Mouse (Mus musculus) CH12.LX (cell line): ENCODE measurements around the gene Serpinf2. TPM values are rescaled to one million over a fixed set of nuclear protein-coding genes. Genes with fewer than 3 reads are reported as not detected.

Source experiments
- DNase-seq: peaks from one replicate; pipeline ENCODE4 v3.0.0-alpha.2; 2013; ENCODE audit errors: extremely low read depth
- H3K27ac ChIP-seq: 2 replicates; pipeline ENCODE4 v1.5.1; 2012; ENCODE audit warnings: low read depth, mild to moderate bottlenecking, control low read depth, moderate library complexity; ENCODE audit not compliant: insufficient read depth
- H3K27me3 ChIP-seq: replicated peaks from 2 replicates; pipeline ENCODE3; 2012; ENCODE audit warnings: inconsistent platforms
- H3K36me3 ChIP-seq, 2 experiments: replicated peaks in 1 of 2; 2 replicates each; pipeline versions ENCODE3 to v1.6.1; 2012; ENCODE audit warnings: inconsistent platforms in 1 of 2, low read length in 1 of 2, mild to moderate bottlenecking in 1 of 2, mixed read lengths in 1 of 2, moderate library complexity in 1 of 2; ENCODE audit not compliant: control insufficient read depth in 1 of 2, insufficient read depth in 1 of 2
- H3K4me1 ChIP-seq, 2 experiments: 2 replicates each; pipeline ENCODE4 v1.6.1; 2012; ENCODE audit warnings: inconsistent platforms in 1 of 2, moderate library complexity in 1 of 2; ENCODE audit not compliant: insufficient read depth in 2 of 2, control insufficient read depth in 1 of 2
- H3K4me2 ChIP-seq: 2 replicates; pipeline ENCODE4 v1.6.1; 2012; ENCODE audit warnings: low read depth, mild to moderate bottlenecking, control low read depth; ENCODE audit not compliant: poor library complexity, insufficient read depth, severe bottlenecking
- H3K4me3 ChIP-seq, 3 experiments: fragments of 150-350 bp in 1 of 3; sonication (generic) in 1 of 3; replicated peaks in 1 of 3; 2 replicates each; pipeline versions ENCODE3 to v1.5.1; 2011 to 2012; ENCODE audit warnings: low read depth in 2 of 3, low read length in 2 of 3, mild to moderate bottlenecking in 2 of 3, moderate library complexity in 2 of 3, control low read depth in 1 of 3, improper control_type of control experiment in 1 of 3, inconsistent platforms in 1 of 3, mixed read lengths in 1 of 3; ENCODE audit not compliant: poor library complexity in 1 of 3
- H3K79me2 ChIP-seq: replicated peaks from 2 replicates; pipeline ENCODE4 v1.6.1; 2012; ENCODE audit warnings: mild to moderate bottlenecking, moderate library complexity; ENCODE audit not compliant: control insufficient read depth, poor library complexity, insufficient read depth, severe bottlenecking; ENCODE audit errors: extremely low read depth
- H3K9ac ChIP-seq: 2 replicates; pipeline ENCODE4 v1.6.1; 2012; ENCODE audit warnings: low read depth, mild to moderate bottlenecking, control low read depth, moderate library complexity; ENCODE audit not compliant: insufficient read depth
- H3K9me3 ChIP-seq: replicated peaks from 2 replicates; pipeline ENCODE3; 2012; ENCODE audit warnings: low read length, inconsistent platforms, mixed read lengths
- CHD1 ChIP-seq: IDR thresholded peaks from 2 replicates; pipeline ENCODE4 v1.6.1; 2012; ENCODE audit warnings: low read depth, low read length, improper control_type of control experiment, inconsistent platforms
- CTCF ChIP-seq, 2 experiments: IDR thresholded peaks in 1 of 2; conservative IDR thresholded peaks in 1 of 2; 2 replicates each; pipeline ENCODE4 v1.5.1; 2011 to 2012; ENCODE audit warnings: low read depth in 2 of 2, low read length in 2 of 2, improper control_type of control experiment in 1 of 2, inconsistent platforms in 1 of 2, mild to moderate bottlenecking in 1 of 2, moderate library complexity in 1 of 2
- ELF1 ChIP-seq: IDR thresholded peaks from 2 replicates; pipeline ENCODE4 v1.6.1; 2014; ENCODE audit warnings: low read depth, mild to moderate bottlenecking, inconsistent platforms, low read length, improper control_type of control experiment
- HCFC1 ChIP-seq: IDR thresholded peaks from 2 replicates; pipeline ENCODE4 v1.6.1; 2012; ENCODE audit warnings: low read depth, mild to moderate bottlenecking, inconsistent platforms, low read length, improper control_type of control experiment
- JUN ChIP-seq: IDR thresholded peaks from 2 replicates; pipeline ENCODE4 v1.6.1; 2011; ENCODE audit warnings: low read depth, mild to moderate bottlenecking, low read length, improper control_type of control experiment, moderate library complexity; ENCODE audit not compliant: insufficient read depth
- MAFK ChIP-seq: IDR thresholded peaks from 2 replicates; pipeline ENCODE4 v1.6.1; 2011; ENCODE audit warnings: low read length, improper control_type of control experiment; ENCODE audit not compliant: insufficient replicate concordance
- MAX ChIP-seq: IDR thresholded peaks from 2 replicates; pipeline ENCODE4 v1.6.1; 2011; ENCODE audit warnings: low read length, improper control_type of control experiment
- MAZ ChIP-seq: IDR thresholded peaks from 2 replicates; pipeline ENCODE4 v1.6.1; 2012; ENCODE audit warnings: low read depth, mild to moderate bottlenecking, inconsistent platforms, low read length, improper control_type of control experiment, moderate library complexity
- MXI1 ChIP-seq: IDR thresholded peaks from 2 replicates; pipeline ENCODE4 v1.6.1; 2011; ENCODE audit warnings: mild to moderate bottlenecking, low read depth, low read length, improper control_type of control experiment
- MYC ChIP-seq: IDR thresholded peaks from 2 replicates; pipeline ENCODE4 v1.6.1; 2011; ENCODE audit warnings: low read depth, mild to moderate bottlenecking, improper control_type of control experiment, low read length
- NRF1 ChIP-seq: IDR thresholded peaks from 2 replicates; pipeline ENCODE4 v1.6.1; 2014; ENCODE audit warnings: low read depth, mild to moderate bottlenecking, inconsistent platforms, low read length, improper control_type of control experiment, moderate library complexity
- POLR2AphosphoS2 ChIP-seq: IDR thresholded peaks from 2 replicates; pipeline ENCODE4 v1.6.1; 2011; ENCODE audit warnings: low read depth, low read length, improper control_type of control experiment
- SIN3A ChIP-seq: IDR thresholded peaks from 2 replicates; pipeline ENCODE4 v1.6.1; 2012; ENCODE audit warnings: low read length, improper control_type of control experiment, inconsistent platforms
- SMC3 ChIP-seq: IDR thresholded peaks from 2 replicates; pipeline ENCODE4 v1.6.1; 2011; ENCODE audit warnings: low read depth, low read length, improper control_type of control experiment
- TBP ChIP-seq: conservative IDR thresholded peaks from 2 replicates; pipeline ENCODE4 v1.6.1; 2011; ENCODE audit warnings: low read depth, low read length, improper control_type of control experiment
- USF2 ChIP-seq: conservative IDR thresholded peaks from 2 replicates; pipeline ENCODE4 v1.6.1; 2011; ENCODE audit warnings: low read depth, low read length, improper control_type of control experiment
- ZNF384 ChIP-seq: IDR thresholded peaks from 2 replicates; pipeline ENCODE4 v1.6.1; 2012; ENCODE audit warnings: low read depth, low read length, improper control_type of control experiment, inconsistent platforms
- dilution Hi-C: fragments of 300-500 bp; cut with MboI; formaldehyde crosslinking; loops from 2 replicates; pipeline ENCODE4 v1.14.3; 2020; ENCODE audit warnings: low sequenced_read_pairs; ENCODE audit not compliant: extremely low pct_unique_long_range_greater_than_20kb, extremely low pct_ligation_motif_present
- in situ Hi-C: fragments of 300-500 bp; cut with MboI; formaldehyde crosslinking; loops from 3 replicates; pipeline ENCODE4 v1.14.3; 2019; ENCODE audit warnings: low sequenced_read_pairs, low pct_ligation_motif_present, low pct_unique_long_range_greater_than_20kb, mixed read lengths
- polyA plus RNA-seq: library from polyadenylated mRNA; unstranded; fragments of >175 nt; gene quantifications from 2 replicates; pipeline ENCODE4 v1.2.1, GENCODE M21; 2012; ENCODE audit warnings: low read depth; ENCODE audit not compliant: insufficient read length
- total RNA-seq, 2 experiments: library from RNA; depleted of rRNA; stranded (reverse); fragments of 300-350 nt in 1 of 2; fragments of >200 nt in 1 of 2; gene quantifications; 2 replicates each; pipeline ENCODE4 v1.2.3; 2012 to 2014

The Serpinf2 gene
- total and polyA plus RNA-seq, 3 experiments = 0.08 to 0.26 TPM; not detected in 1

DNA sequence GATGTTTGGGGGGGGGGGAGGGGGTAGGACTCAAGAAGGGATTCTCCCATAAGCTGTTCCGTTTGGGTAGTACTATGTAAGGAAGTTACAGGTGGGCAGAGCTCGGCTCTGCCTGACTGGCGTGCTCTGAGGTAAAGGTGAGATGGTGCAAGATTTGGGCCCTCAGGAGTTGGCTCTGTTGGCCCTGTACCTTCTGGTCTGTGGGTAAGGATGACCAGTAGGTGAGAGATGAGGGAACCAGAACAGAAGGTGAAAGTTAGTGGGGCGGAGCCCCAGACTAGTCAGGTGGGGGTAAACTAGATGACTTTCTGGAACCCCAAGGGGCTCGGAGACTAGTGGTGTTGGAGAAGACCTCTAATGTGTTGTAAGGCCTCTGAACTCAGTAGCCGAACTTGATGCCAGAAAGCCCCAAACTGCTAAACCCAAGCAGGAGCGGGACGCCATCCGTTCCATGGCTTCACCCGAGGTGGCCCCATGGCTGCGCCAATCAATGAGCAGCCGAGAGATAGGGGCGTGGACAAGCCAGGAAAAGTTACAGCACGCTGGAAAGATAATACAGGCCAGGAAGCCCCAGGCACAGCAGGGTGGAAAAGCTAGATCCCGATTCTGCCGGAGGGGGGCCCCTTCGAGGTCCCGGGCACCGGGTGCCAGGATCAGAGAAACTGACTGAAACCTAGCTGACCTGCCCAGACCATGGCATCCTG is 28.3 kb upstream of the Serpinf2 start:
- dilution Hi-C loops = no loop called here
- Histone ChIP-seq H3K36me3 (peaks cover 20 to 30% of the 10 kb centered on the region in 2 experiments), H3K27me3 (no peaks in the 10 kb centered on the region), H3K9ac (no peak overlapping the region), H3K27ac (no peak overlapping the region), H3K79me2 (peaks cover 1% of the 10 kb centered on the region; the same call in 1 of the 2 replicates), H3K4me2 (no peak overlapping the region), H3K9me3 (peaks cover 12% of the 10 kb centered on the region), H3K4me1 (peaks cover 14 to 51% of the 10 kb centered on the region in 2 experiments), H3K4me3 (no peak overlapping the region)
- TF ChIP-seq MYC (no peak), NRF1 (no peak), CHD1 (no peak), MAZ (no peak), TBP (no peak), MAFK (no peak), HCFC1 (no peak), MXI1 (no peak), USF2 (no peak), ZNF384 (no peak), SMC3 (no peak), SIN3A (no peak), JUN (no peak), POLR2AphosphoS2 (no peak), MAX (no peak)
- DNase-seq = no peak
- in situ Hi-C loops = no loop called here

DNA sequence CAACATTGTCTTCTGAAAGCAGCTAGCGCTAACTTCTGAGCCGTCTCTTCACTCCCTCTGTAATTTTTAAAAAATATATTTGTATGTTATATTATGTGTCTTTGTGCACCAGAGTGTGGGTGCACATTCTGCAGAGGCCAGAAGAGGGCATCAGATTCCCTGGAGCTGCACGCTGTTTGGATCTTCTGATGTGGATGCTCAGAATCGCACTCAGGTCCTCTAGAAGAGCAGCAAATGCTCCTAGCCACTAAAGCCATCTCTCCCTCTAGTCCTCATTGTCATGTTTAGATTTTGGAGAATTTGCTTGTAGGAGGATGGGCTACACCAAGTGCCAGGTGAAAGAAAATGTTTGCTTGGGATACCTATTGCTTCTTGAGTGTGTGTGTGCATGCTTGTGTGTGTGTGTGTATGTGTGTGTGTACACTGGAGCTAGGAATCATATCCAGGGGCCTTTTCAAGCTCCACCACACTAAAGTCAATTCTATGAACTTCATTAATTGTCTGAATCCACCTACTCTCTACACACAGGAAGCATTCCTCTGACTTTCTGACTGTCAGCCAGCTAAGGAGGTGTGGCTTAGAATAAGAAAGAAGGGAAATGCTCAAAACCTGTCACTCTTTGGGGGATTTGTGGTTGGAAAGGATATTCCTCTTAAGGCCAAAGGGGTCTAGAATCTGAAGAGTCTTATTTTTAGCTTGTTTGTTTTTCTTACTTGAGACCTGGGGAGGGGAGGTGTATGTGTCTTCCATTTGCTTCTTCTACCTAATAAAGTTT is 27.5 kb upstream of the Serpinf2 start:
- TF ChIP-seq CTCF (conservative IDR thresholded peaks at IDR 0.05 in 1 of 2, IDR thresholded peaks at IDR 0.05 in 1 of 2; ENCODE audit: low read depth in 2 of 2, low read length in 2 of 2) (0 out of 4 replicates have a peak, but pooled peaks of 1 of the 2 experiments have one; percentile 29), ELF1 (no peak), SMC3 (peak; percentile 2; the same call in 1 of the 2 replicates)
- peaks cover 12% of the 10 kb centered on the region for H3K9me3 ChIP-seq
- H3K27ac ChIP-seq = no peak overlapping the region
- DNase-seq = no peak
- peaks cover 6% of the 10 kb centered on the region; the same call in 1 of the 2 replicates for H3K79me2 ChIP-seq
- dilution Hi-C loops = no loop called here
- H3K4me3 ChIP-seq = no peak overlapping the region
- H3K4me1 ChIP-seq = peaks cover 12 to 51% of the 10 kb centered on the region in 2 experiments
- in situ Hi-C loops = no loop called here
- no peak overlapping the region for H3K9ac ChIP-seq
- no peaks in the 10 kb centered on the region for H3K27me3 ChIP-seq
- peaks cover 20 to 30% of the 10 kb centered on the region in 2 experiments for H3K36me3 ChIP-seq
- no peak overlapping the region for H3K4me2 ChIP-seq
